Mouse (Mus musculus) spleen, adult 2 months (tissue): ENCODE results near the gene Gm11060. TPM values are rescaled to one million over a fixed set of nuclear protein-coding genes. Genes with fewer than 3 reads are reported as not detected.

Experiments
- DNase-seq, 2 experiments: peaks; one replicate each; pipeline versions ENCODE4 v3.0.0 to v3.0.0-alpha.2; 2012 to 2021; ENCODE audit warnings: low spot score in 2 of 2, low read depth in 1 of 2
- H3K27ac ChIP-seq: fragments of 200-500 bp; 2 replicates; pipeline ENCODE4 v1.5.1; 2012; ENCODE audit warnings: low read length, inconsistent platforms; ENCODE audit not compliant: insufficient read depth
- H3K27me3 ChIP-seq: fragments of 200-500 bp; 2 replicates; pipeline ENCODE4 v1.6.1; 2012; ENCODE audit warnings: mild to moderate bottlenecking, moderate library complexity, low read length, inconsistent platforms; ENCODE audit not compliant: control insufficient read depth, insufficient read depth
- H3K36me3 ChIP-seq: fragments of 200-500 bp; 2 replicates; pipeline ENCODE4 v1.6.1; 2012; ENCODE audit warnings: mild to moderate bottlenecking, low read length, inconsistent platforms; ENCODE audit not compliant: control insufficient read depth, insufficient read depth
- H3K4me1 ChIP-seq: fragments of 200-500 bp; 2 replicates; pipeline ENCODE4 v1.6.1; 2011; ENCODE audit warnings: inconsistent platforms; ENCODE audit not compliant: control insufficient read depth, insufficient read depth, insufficient read length
- H3K4me3 ChIP-seq: fragments of 200-500 bp; 2 replicates; pipeline ENCODE4 v1.5.1; 2011; ENCODE audit warnings: mild to moderate bottlenecking, inconsistent platforms; ENCODE audit not compliant: insufficient read depth, insufficient read length; ENCODE audit errors: extremely low read depth
- CTCF ChIP-seq: fragments of 200-500 bp; IDR thresholded peaks from 2 replicates; pipeline ENCODE4 v1.5.1; 2011; ENCODE audit warnings: mild to moderate bottlenecking, inconsistent platforms; ENCODE audit not compliant: insufficient read depth, insufficient read length, insufficient replicate concordance; ENCODE audit errors: extremely low read depth
- POLR2A ChIP-seq: fragments of 200-500 bp; IDR thresholded peaks from 2 replicates; pipeline ENCODE4 v1.6.1; 2011; ENCODE audit warnings: low read depth, low read length, inconsistent platforms
- WGBS: fragments of 180-500 bp; shearing (Covaris S2); methylation state at CpG from one replicate; pipeline ENCODE4 v1.1.7; 2018; 5-methylcytosine and 5-hydroxymethylcytosine counted together
- polyA plus RNA-seq: library from polyadenylated mRNA; depleted of rRNA; stranded (reverse); fragments of >200 nt; gene quantifications from 2 replicates; pipeline ENCODE4 v1.2.3, GENCODE M21; 2012

Gene Gm11060
- polyA plus RNA-seq, 1 experiment: not detected

DNA sequence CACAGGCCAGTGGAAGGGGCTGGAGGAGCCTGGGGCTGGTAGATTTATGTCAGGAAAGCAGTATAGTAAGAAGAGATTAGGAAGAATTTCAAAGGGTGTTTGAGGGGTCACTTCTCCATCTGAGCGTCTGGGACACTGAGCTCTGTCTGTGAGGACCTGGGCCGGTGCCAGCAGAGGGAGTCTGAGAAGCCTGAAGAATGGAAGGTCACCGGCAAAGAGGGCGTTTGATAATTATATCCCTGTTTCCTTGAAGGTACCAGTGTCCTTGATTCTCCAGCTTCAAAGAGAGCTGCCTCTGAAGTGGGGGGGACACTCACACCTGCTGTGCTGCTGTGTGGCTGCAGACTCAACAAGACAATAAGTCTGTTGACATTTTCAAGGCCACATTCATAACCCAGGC lies 17.6 kb upstream of the Gm11060 start:
- no peak for DNase-seq
- H3K36me3 ChIP-seq: no peaks in the 10 kb centered on the region
- no peaks in the 10 kb centered on the region for H3K4me1 ChIP-seq
- WGBS: 61% methylated on average over 4 of the region's 4 CpGs
- H3K4me3 ChIP-seq: no peak overlapping the region
- no peak for TF ChIP-seq POLR2A
- no peak overlapping the region for H3K27ac ChIP-seq
- no peaks in the 10 kb centered on the region for H3K27me3 ChIP-seq

DNA sequence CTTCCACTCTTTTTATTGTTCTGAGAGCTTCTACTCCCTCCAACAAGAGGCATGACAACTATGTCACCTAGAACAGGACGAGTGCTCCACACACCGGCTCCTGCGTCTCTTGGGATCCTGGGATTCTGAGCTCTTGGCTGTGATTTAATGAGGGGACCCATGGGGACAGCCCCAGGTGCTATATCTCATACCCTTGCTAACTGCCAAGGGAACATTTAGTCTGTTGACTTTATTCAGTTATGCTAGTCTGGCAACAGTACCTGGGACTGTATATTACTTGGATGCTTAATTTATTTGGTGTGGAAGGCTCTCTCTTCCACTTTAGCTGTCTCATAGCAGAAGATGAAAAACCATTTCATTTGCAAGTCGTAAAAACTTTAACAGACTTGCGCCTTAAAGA lies 16.0 kb upstream of the Gm11060 start:
- WGBS: 76% methylated on average over 5 of the region's 5 CpGs
- Histone ChIP-seq H3K27ac (no peak overlapping the region), H3K4me1 (no peaks in the 10 kb centered on the region), H3K4me3 (no peak overlapping the region), H3K27me3 (no peaks in the 10 kb centered on the region), H3K36me3 (no peaks in the 10 kb centered on the region)
- TF ChIP-seq CTCF (no peak), POLR2A (no peak)
- DNase-seq: no peak

DNA sequence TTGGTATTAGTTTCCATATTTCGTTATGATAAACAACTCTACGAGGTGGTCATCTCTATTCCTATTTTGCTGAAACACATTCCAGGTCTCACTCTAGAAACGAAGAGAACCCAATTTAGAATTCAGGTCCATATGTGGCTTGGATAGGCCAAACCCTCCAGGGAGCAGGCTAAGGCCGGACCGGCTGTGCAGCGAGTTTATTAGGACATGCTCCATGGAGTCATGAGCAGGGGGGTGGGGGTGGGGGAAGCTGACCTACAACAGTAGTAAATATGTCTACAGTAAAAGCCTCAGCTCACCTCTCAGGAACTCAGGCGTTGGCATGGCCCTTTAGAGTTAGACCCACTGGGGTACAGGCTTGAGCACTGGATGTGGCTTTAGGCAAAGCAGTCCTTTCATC lies 14.7 kb upstream of the Gm11060 start:
- no peak overlapping the region for H3K4me3 ChIP-seq
- TF ChIP-seq POLR2A (no peak), CTCF (no peak)
- DNase-seq: no peak

DNA sequence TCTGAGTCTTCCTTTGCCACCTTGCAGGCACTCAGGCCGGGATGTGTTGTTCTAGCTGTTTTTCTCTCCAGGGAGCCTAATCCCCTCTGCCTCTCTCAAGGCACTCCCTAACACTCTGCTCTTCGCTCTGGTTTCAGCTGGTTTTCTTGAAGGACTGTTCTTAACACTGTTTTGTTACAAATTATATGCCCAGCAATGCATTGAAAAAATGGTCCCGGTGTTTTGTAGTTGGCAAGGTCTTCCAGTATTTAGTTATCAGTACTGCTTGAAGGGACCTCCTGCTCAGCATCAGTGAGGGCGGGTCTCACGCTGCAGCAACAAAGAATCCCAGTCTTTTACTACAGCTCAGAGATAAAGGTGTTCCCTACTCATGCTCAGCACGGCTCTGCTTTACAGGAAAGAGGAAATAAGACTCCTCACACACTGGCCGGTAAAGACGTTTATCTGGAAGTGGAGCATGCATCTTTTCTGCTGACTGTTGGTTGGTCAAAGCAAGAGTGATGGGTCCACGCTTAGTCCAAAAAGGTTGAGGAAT lies 9.5 kb upstream of the Gm11060 start:
- no peaks in the 10 kb centered on the region for H3K36me3 ChIP-seq
- no peak for DNase-seq
- H3K27me3 ChIP-seq: no peaks in the 10 kb centered on the region
- H3K4me1 ChIP-seq: no peaks in the 10 kb centered on the region
- no peak overlapping the region for H3K4me3 ChIP-seq
- no peak overlapping the region for H3K27ac ChIP-seq
- WGBS: 44% methylated on average over 9 of the region's 9 CpGs
- no peak for TF ChIP-seq CTCF
- TF ChIP-seq POLR2A: no peak

More for the DNA sequence above, 14.7 kb upstream of the Gm11060 start:
- H3K27ac ChIP-seq: no peak overlapping the region
- H3K27me3 ChIP-seq: no peaks in the 10 kb centered on the region
- WGBS: 84% methylated on average over 7 of the region's 7 CpGs
- no peaks in the 10 kb centered on the region for H3K4me1 ChIP-seq
- H3K36me3 ChIP-seq: no peaks in the 10 kb centered on the region

DNA sequence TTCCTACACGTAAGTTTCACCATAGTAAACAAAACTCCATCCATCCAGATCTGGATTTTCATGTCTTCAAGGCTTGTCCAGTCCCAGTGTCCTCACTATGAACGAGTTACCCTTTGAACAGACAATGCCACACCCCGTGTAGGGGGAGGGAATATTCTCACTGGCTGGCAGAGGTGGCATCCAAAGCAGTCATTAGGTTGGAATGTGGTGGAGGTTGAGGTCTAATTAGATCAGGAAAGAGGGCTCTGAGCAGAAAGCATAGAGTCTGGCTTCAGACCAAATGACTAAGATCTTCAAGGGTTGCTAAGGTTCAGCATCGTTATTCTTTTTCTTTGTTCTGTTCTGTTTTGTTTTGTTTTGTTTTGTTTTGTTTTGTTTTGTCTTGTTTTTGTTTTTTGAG lies 7.8 kb upstream of the Gm11060 start:
- no peaks in the 10 kb centered on the region for H3K36me3 ChIP-seq
- H3K27ac ChIP-seq: no peak overlapping the region
- no peak overlapping the region for H3K4me3 ChIP-seq
- no peaks in the 10 kb centered on the region for H3K4me1 ChIP-seq
- TF ChIP-seq POLR2A (no peak), CTCF (no peak)
- no peak for DNase-seq
- no peaks in the 10 kb centered on the region for H3K27me3 ChIP-seq
- WGBS: 80% methylated on average over 4 of the region's 4 CpGs

DNA sequence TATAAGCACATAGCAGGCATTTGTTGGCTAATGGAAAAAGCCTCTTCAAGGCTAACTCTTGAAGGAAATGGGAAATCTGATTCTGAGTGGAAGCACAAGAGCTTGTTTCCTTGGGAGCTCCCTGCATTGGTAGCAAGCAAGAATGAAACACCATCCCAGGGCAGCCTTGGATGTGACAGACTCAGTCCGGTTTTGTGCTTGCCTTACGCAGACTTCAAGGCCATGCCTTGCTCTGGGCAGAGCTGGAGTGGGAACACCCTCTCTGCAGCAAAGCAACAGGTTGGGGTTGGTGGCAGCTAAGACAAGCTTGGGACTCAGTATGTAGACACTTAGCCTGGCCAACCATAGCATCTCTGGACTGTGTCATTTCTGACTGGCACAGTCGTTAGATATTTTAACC lies 5.7 kb upstream of the Gm11060 start:
- DNase-seq: no peak
- Histone ChIP-seq H3K27ac (no peak overlapping the region), H3K4me1 (no peaks in the 10 kb centered on the region), H3K36me3 (no peaks in the 10 kb centered on the region), H3K27me3 (no peaks in the 10 kb centered on the region), H3K4me3 (no peak overlapping the region)
- 93% methylated on average over 3 of the region's 3 CpGs for WGBS
- TF ChIP-seq CTCF (no peak), POLR2A (no peak)

DNA sequence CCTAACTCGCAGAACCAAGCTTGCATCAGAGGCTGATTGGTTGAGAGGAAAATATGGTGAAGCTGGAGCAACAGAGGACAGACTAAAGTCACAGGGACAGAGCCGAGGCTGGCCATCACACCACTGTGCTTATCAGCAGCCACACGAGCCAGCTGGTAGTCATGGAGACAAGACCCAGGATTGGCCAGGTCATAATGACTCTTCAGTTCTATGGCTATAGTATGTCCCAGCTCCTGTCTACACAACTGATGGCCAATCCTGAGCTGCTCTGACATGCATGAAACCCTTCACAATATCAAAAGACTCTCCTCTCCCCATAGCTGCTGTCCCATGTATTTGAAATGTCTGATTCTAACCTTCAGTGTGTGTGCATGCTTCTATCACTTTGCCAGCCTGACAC lies 3.8 kb upstream of the Gm11060 start:
- no peak overlapping the region for H3K4me3 ChIP-seq
- no peaks in the 10 kb centered on the region for H3K27me3 ChIP-seq
- H3K27ac ChIP-seq: no peak overlapping the region
- no peaks in the 10 kb centered on the region for H3K4me1 ChIP-seq
- WGBS: 78% methylated on average over 3 of the region's 3 CpGs
- no peaks in the 10 kb centered on the region for H3K36me3 ChIP-seq
- TF ChIP-seq CTCF: no peak
- no peak for TF ChIP-seq POLR2A
- no peak for DNase-seq
